Mouse (Mus musculus): ENCODE measurements around the gene Vti1a. TPM values are rescaled to one million over a fixed set of nuclear protein-coding genes. Genes with fewer than 3 reads are reported as not detected.

Gene Vti1a
- polyA plus RNA-seq, 1 experiment from 2014 or later, result 32.1 TPM

DNA sequence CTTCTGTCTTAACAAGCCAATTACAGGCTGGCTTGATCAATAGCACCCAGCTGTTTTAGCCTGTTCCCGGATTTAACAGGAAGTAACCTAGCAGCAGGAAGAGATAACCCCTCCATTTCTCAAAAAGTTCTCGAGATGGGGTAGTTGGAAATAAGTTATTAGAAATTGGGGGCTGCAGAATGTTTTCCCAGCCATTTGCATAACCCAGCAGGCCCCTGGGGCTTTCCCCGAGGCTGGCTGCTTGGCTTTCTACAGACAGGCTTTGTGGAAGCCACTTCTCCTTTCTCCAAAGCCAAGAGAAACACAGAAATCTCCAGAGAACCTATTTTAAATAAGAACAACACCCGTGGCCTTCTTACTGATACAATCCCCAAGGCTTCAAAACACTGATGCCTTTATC, 22.9 kb upstream of the Vti1a start:
- peaks cover 52% of the 10 kb centered on the region for H3K36me3 ChIP-seq

DNA sequence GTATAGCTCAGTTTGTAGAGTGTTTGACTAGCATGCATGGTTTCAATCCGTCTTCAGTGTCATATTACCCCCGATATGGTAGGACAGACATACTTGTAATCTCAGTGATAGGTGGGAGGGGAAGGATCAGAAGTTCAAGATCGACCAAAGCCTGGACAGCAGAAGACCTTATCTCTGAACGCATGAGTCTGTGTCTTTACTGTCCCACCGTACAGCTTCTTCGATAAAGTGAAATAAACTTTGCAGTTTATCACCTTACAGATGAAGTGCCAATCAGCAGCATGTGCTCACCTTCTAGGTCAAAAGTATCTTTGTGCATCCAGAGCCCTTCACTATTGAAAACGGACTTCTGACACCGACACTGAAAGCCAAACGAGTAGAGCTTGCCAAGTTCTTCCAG, 21.0 kb upstream of the Vti1a start:
- Histone ChIP-seq H3K4me1 (replicated peaks) (no peaks in the 10 kb centered on the region), H3K27me3 (ENCODE audit: insufficient read depth, poor library complexity, severe bottlenecking) (no peaks in the 10 kb centered on the region), H3K27ac (no peak overlapping the region), H3K4me3 (no peak overlapping the region), H3K36me3 (peaks cover 55% of the 10 kb centered on the region), H3K9me3 (no peaks in the 10 kb centered on the region)
- DNase-seq (ENCODE audit: low spot score), result no peak
- WGBS, result 94% methylated on average over 9 of the region's 9 CpGs

More for the DNA sequence above, 22.9 kb upstream of the Vti1a start:
- H3K27ac ChIP-seq, result no peak overlapping the region
- DNase-seq (ENCODE audit: low spot score), result peak; percentile 3
- 35% methylated on average over 4 of the region's 4 CpGs for WGBS
- H3K27me3 ChIP-seq (ENCODE audit: insufficient read depth, poor library complexity, severe bottlenecking), result no peaks in the 10 kb centered on the region
- H3K4me3 ChIP-seq, result no peak overlapping the region
- no peaks in the 10 kb centered on the region for H3K4me1 ChIP-seq (replicated peaks)
- no peaks in the 10 kb centered on the region for H3K9me3 ChIP-seq

DNA sequence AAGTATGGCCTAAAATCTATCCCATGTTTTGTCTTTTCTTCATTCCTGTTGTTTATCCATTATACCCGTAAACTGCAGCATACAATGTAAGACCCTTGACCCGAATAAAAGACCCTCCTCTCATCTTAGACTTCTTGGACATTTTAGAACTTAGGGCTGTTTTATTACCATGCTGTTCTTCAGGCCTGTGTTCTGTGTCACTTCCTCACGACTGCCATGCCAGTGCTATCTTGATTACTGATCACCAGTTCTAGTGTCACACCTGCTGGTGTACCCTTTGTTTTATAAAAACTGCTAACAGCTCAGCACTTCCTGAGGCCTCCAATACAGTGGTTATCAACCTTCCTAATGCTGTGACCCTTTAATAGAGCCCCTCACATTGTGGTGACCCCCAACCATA, 20.5 kb upstream of the Vti1a start:
- Histone ChIP-seq H3K4me1 (replicated peaks) (no peaks in the 10 kb centered on the region), H3K27ac (no peak overlapping the region), H3K4me3 (no peak overlapping the region), H3K27me3 (ENCODE audit: insufficient read depth, poor library complexity, severe bottlenecking) (no peaks in the 10 kb centered on the region), H3K36me3 (peaks cover 60% of the 10 kb centered on the region), H3K9me3 (no peaks in the 10 kb centered on the region)
- WGBS, result 92% methylated on average over 3 of the region's 3 CpGs
- DNase-seq (ENCODE audit: low spot score), result no peak

DNA sequence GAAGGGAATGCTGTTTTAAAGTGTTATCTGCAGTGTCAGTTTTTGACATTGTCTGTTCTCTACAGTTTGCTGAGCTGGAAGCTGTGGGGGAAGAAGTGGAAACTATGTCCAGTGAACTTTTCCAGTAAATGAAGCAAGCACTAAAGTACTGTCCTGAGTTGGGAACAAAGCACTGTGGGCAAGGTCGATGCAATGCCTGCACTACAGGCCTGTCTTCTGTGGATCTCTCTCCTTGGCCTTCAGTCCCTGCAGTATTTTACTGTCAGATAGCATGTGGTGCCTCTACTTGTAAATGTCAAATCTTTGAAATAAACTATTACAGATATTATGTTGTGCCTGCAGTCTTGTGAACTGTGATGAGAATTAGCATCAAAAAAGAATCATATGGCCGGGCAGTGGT, 19.8 kb upstream of the Vti1a start:
- Histone ChIP-seq H3K4me3 (no peak overlapping the region), H3K9me3 (no peaks in the 10 kb centered on the region), H3K27me3 (ENCODE audit: insufficient read depth, poor library complexity, severe bottlenecking) (no peaks in the 10 kb centered on the region), H3K36me3 (peaks cover 68% of the 10 kb centered on the region), H3K4me1 (replicated peaks) (no peaks in the 10 kb centered on the region), H3K27ac (no peak overlapping the region)
- WGBS, result 95% methylated on average over 2 of the region's 2 CpGs
- no peak for DNase-seq (ENCODE audit: low spot score)

DNA sequence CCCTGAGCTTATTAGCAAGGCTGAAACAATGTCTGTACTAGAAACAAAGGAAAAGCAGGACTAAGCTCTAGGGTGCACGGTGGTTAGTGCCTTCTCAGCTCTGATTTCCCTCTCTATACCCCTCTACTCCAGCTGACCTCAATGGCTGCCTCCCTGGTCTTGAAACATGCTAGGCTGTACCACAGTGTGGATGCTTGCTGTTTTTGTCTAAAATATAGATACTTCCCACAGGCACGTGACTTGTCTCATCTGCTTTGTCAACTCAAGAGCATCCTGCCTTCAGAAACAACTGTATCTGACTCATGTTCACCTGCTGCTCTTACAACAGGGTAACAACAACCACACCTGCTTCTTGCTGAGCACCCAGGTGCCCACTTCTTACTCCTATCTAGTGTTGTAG, 18.6 kb upstream of the Vti1a start:
- no peaks in the 10 kb centered on the region for H3K27me3 ChIP-seq (ENCODE audit: insufficient read depth, poor library complexity, severe bottlenecking)
- no peaks in the 10 kb centered on the region for H3K4me1 ChIP-seq (replicated peaks)
- no peak overlapping the region for H3K27ac ChIP-seq
- WGBS, result 92% methylated on average over 2 of the region's 2 CpGs
- H3K9me3 ChIP-seq, result no peaks in the 10 kb centered on the region
- no peak for DNase-seq (ENCODE audit: low spot score)
- H3K36me3 ChIP-seq, result peaks cover 79% of the 10 kb centered on the region
- no peak overlapping the region for H3K4me3 ChIP-seq

DNA sequence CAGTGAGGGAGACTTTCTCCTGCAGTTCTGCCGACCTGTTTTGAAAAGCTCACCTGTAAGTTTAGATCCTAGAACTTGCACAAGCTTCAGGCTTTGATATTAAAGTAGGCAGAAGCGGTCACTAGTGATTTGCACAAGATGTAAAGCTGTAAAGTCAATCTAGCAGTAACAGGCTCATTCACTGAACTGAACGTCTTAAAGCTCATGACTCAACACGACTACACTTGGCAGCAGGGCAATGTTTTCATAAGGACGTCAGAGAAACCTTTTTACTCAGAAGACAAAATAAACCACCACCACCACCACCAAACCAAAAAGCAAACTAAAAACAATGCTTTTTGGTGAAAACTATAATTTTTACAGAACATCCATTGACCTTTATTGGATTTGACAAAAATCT, 18.1 kb upstream of the Vti1a start:
- Histone ChIP-seq H3K9me3 (no peaks in the 10 kb centered on the region), H3K36me3 (peaks cover 84% of the 10 kb centered on the region), H3K27ac (no peak overlapping the region), H3K4me1 (replicated peaks) (no peaks in the 10 kb centered on the region), H3K27me3 (ENCODE audit: insufficient read depth, poor library complexity, severe bottlenecking) (no peaks in the 10 kb centered on the region), H3K4me3 (no peak overlapping the region)
- WGBS, result 87% methylated on average over 5 of the region's 5 CpGs
- no peak for DNase-seq (ENCODE audit: low spot score)

DNA sequence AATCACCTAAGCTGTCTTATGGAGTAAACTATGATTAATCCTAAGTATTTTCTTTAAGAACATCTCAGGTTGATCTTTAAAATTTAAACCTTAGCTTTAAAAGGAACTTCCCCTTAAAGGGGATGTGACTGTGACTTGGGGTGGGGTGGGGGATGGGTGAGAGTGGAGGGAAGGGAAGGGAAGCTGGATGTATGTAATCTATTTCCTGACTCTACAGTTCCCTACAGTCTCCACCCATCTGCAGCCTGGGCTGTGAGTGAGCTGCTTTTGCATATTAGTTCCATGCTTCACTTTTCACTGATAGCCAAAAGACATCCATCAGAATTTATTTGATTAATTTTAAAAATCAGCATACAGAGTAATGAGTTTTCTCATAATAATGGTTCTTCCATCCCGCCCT, 16.7 kb upstream of the Vti1a start:
- DNase-seq (ENCODE audit: low spot score), result no peak
- peaks cover 98% of the 10 kb centered on the region for H3K36me3 ChIP-seq
- H3K9me3 ChIP-seq, result no peaks in the 10 kb centered on the region
- no peaks in the 10 kb centered on the region for H3K4me1 ChIP-seq (replicated peaks)
- H3K27ac ChIP-seq, result no peak overlapping the region
- no peaks in the 10 kb centered on the region for H3K27me3 ChIP-seq (ENCODE audit: insufficient read depth, poor library complexity, severe bottlenecking)
- no peak overlapping the region for H3K4me3 ChIP-seq
- 91% methylated on average over 1 of the region's 1 CpGs for WGBS

DNA sequence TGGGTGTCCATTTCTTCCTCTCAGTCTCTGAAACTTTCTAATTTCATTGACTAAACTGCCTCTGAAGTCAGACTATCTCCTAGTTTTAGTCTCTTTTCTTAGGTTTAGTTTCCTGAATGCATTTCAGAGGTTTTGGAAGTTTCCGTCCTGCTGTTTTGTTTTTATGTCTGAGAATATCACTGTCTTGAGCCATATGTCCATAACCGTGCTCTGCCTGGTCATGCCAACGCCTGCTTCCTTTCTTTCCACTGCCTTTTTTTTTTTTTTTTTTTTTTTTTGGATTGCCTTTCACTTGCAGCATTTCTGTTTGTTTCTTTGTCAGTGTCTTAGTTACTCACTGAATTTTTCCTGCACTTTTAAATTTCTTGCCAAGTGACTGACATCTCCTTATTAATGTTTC, 15.6 kb upstream of the Vti1a start:
- Histone ChIP-seq H3K27me3 (ENCODE audit: insufficient read depth, poor library complexity, severe bottlenecking) (no peaks in the 10 kb centered on the region), H3K4me3 (no peak overlapping the region), H3K9me3 (no peaks in the 10 kb centered on the region), H3K36me3 (peaks cover 95% of the 10 kb centered on the region), H3K27ac (no peak overlapping the region), H3K4me1 (replicated peaks) (no peaks in the 10 kb centered on the region)
- no peak for DNase-seq (ENCODE audit: low spot score)
- WGBS, result 90% methylated on average over 3 of the region's 3 CpGs

DNA sequence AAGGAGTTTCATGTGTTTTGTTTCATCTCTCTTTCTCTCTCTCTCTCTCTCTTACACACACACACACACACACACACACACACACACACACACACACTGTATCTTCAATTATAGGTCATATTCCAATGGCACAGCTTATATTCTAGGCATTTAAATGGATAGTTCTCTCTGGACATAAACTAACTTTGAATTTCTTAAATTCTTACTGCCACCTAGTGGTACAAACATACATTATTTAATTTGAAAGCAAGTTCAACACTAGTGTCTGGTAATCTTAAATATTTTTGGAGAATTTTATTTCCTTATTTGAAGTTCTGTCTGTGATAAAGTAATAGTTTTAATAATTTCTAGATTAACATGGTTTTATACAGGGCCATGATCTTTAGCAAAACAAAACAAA, 11.1 kb upstream of the Vti1a start:
- peaks cover 90% of the 10 kb centered on the region for H3K36me3 ChIP-seq
- H3K27ac ChIP-seq, result no peak overlapping the region
- H3K27me3 ChIP-seq (ENCODE audit: insufficient read depth, poor library complexity, severe bottlenecking), result no peaks in the 10 kb centered on the region
- no peaks in the 10 kb centered on the region for H3K4me1 ChIP-seq (replicated peaks)
- H3K4me3 ChIP-seq, result no peak overlapping the region
- H3K9me3 ChIP-seq, result no peaks in the 10 kb centered on the region
- no peak for DNase-seq (ENCODE audit: low spot score)

DNA sequence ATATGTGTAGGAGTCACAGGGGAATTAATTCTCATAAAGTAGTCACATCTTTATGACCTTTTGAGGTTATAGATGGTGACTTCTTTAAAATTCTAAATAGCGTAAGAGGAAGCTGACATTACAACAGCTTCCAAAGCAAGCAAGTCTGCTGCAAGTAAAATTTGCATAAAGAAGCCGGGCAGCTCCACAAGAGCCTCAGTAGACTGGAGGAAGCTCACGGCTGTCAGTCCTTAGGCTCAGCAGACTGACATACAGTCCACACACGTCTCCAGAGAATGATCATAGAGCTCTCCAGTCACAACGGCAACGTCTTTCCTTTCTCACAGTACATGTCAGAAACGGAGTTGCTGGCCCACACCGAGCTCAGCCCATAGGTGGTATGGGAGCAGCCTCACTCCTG, 4.2 kb upstream of the Vti1a start:
- no peaks in the 10 kb centered on the region for H3K9me3 ChIP-seq
- H3K4me3 ChIP-seq, result no peak overlapping the region
- H3K27me3 ChIP-seq (ENCODE audit: insufficient read depth, poor library complexity, severe bottlenecking), result no peaks in the 10 kb centered on the region
- peaks cover 63% of the 10 kb centered on the region for H3K36me3 ChIP-seq
- 89% methylated on average over 8 of the region's 8 CpGs for WGBS
- H3K4me1 ChIP-seq (replicated peaks), result peaks cover 29% of the 10 kb centered on the region
- no peak for DNase-seq (ENCODE audit: low spot score)
- no peak overlapping the region for H3K27ac ChIP-seq

DNA sequence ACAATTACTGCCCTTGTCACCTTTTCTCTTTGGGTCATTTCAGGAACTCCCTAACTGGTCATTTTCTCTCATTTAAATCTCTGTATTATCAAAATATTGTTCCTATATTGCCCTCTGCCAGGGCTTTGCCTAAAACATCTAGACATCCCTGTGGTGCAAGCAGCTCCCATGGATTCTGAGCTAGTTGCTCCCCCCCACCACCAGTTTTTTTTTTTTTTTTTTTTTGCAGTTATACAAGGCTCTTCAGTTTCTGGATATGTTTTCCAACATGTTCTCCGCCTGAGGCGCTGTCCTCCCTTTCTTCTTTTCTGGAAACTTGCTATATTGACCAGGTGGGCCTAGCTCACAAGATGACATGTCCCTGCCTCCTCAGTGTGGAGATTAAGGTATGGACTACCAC, 2.4 kb upstream of the Vti1a start:
- Histone ChIP-seq H3K4me3 (no peak overlapping the region), H3K4me1 (replicated peaks) (peaks cover 39% of the 10 kb centered on the region), H3K36me3 (peaks cover 46% of the 10 kb centered on the region), H3K27ac (no peak overlapping the region), H3K9me3 (no peaks in the 10 kb centered on the region), H3K27me3 (ENCODE audit: insufficient read depth, poor library complexity, severe bottlenecking) (no peaks in the 10 kb centered on the region)
- no peak for DNase-seq (ENCODE audit: low spot score)
- WGBS, result 97% methylated on average over 2 of the region's 2 CpGs

DNA sequence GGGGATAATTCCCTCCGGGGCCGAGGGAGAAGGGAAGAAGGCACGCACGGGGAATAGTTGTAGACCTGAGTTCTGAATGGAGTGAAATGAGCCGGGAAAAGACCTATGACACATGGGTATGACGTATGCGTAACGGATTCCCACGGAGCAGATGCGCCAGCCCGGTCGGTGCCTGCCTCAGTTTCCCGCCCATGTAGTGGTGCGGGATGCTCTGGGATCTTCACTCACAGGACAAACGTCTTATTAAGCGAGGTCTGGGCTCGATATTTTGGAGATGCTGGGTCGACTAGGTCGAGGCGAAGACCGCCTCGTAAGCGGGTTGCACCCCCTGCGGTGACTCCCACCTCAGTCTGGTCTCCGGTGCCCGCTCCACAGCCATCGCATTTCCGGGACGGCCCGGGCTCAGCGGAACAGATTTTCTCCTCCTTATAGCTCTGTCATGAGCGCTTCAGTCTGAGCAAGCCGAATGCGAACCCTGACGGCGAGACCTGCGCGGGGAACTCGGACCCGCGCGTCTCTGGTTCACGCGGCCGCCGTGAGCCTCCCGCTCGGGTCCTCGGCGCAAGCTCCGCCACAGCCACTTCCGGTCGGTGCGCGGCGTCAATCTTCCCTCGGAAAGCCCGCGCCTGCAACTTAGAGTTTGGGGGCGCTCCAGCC, 515 bp upstream of the Vti1a start, which contains the start of gene Zdhhc6:
Zdhhc6 (minus strand) TSS at position 581 of the 657 bp plus-strand sequence.
- Histone ChIP-seq H3K27ac (peak within 1 kb of the TSS; percentile 94), H3K27me3 (ENCODE audit: insufficient read depth, poor library complexity, severe bottlenecking) (no peaks in the 10 kb centered on the region), H3K9me3 (no peaks in the 10 kb centered on the region), H3K36me3 (peaks cover 27% of the 10 kb centered on the region), H3K4me3 (peak within 1 kb of the TSS; percentile 85), H3K4me1 (replicated peaks) (peaks cover 39% of the 10 kb centered on the region)
- DNase-seq (ENCODE audit: low spot score), result peak; percentile 84
- under 1% methylated on average over 60 of the region's 60 CpGs for WGBS

DNA sequence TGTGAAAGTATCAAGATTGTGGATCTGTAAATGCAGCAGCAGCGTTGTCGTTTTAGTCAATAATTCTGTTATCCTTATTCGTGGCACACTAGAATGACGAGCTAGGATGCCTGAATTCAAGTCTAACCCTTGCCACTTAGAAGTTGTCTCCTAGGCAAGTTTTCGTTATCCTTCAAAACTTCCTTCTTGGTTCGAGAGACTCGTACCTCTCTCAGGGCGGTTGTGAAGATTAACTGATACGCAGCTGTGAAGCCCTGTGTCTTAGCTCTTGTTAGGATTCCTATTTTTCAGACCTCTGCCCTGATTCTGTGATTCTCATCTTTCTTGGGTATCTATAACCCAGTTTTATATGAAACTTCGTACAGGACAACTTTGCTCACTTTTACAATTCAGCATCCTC, 806 bp downstream of the Vti1a start:
- WGBS, result 66% methylated on average over 10 of the region's 10 CpGs
- Histone ChIP-seq H3K27ac (no peak overlapping the region), H3K4me1 (replicated peaks) (peaks cover 39% of the 10 kb centered on the region), H3K4me3 (peak overlapping the region; percentile 85), H3K27me3 (ENCODE audit: insufficient read depth, poor library complexity, severe bottlenecking) (no peaks in the 10 kb centered on the region), H3K9me3 (no peaks in the 10 kb centered on the region), H3K36me3 (peaks cover 14% of the 10 kb centered on the region)
- DNase-seq (ENCODE audit: low spot score), result no peak

DNA sequence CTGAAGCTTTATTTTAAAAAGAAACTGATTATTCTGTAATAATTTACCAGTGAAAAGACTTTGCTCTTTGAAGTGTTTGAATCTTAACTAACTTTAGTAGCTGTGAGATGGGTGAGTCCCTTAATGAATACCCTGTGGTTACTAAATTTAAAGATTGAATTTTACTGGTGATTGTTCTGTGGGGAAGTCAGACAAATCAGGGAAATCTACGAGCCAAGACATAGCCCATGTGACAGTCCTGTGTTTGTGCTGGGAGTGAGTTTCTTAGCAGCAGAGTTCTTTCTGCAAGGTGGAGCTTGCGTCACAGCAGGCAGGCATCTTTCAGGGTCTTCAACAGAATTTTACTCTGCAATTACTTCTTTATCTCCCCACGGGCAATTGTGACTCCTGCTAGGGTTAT, 2.9 kb downstream of the Vti1a start:
- Histone ChIP-seq H3K36me3 (peaks cover 20% of the 10 kb centered on the region), H3K4me3 (no peak overlapping the region), H3K27me3 (ENCODE audit: insufficient read depth, poor library complexity, severe bottlenecking) (no peaks in the 10 kb centered on the region), H3K9me3 (no peaks in the 10 kb centered on the region), H3K4me1 (replicated peaks) (peaks cover 29% of the 10 kb centered on the region), H3K27ac (no peak overlapping the region)
- no peak for DNase-seq (ENCODE audit: low spot score)
- 84% methylated on average over 3 of the region's 3 CpGs for WGBS

All from hindbrain, embryonic 10.5 days (tissue).